Mouse (Mus musculus) small intestine, adult 2 months (tissue): ENCODE measurements at regions not wholly inside any gene's neighbourhood (a gene's known extent, or its start where the extent isn't known, plus 50 kb on each side); places are given as distances from the start of the nearest gene placed in this dataset.

Experiments
- H3K27ac ChIP-seq: fragments of 200-500 bp; 2 replicates; pipeline ENCODE4 v1.5.1; 2012; ENCODE audit warnings: low read depth, low read length, control low read depth, inconsistent platforms; ENCODE audit not compliant: insufficient read depth
- H3K27me3 ChIP-seq: fragments of 200-500 bp; 2 replicates; pipeline ENCODE4 v1.6.1; 2012; ENCODE audit warnings: mild to moderate bottlenecking, moderate library complexity, low read length, inconsistent platforms; ENCODE audit not compliant: control insufficient read depth, insufficient read depth
- H3K36me3 ChIP-seq: fragments of 200-500 bp; 2 replicates; pipeline ENCODE4 v1.6.1; 2012; ENCODE audit warnings: mild to moderate bottlenecking, low read length, control low read depth, inconsistent platforms; ENCODE audit not compliant: control insufficient read depth, insufficient read depth
- H3K4me1 ChIP-seq: fragments of 200-500 bp; 2 replicates; pipeline ENCODE4 v1.6.1; 2012; ENCODE audit warnings: low read length, inconsistent platforms, mixed read lengths; ENCODE audit not compliant: control insufficient read depth, insufficient read depth, insufficient read length
- H3K4me3 ChIP-seq: fragments of 200-500 bp; 2 replicates; pipeline ENCODE4 v1.5.1; 2012; ENCODE audit warnings: low read depth, mild to moderate bottlenecking, control low read depth, inconsistent platforms, low read length, moderate library complexity
- CTCF ChIP-seq: fragments of 200-500 bp; IDR thresholded peaks from 2 replicates; pipeline ENCODE4 v1.5.1; 2012; ENCODE audit warnings: low read depth, mild to moderate bottlenecking, control low read depth, inconsistent platforms, low read length, moderate library complexity, mixed read lengths; ENCODE audit not compliant: insufficient replicate concordance, insufficient read length; ENCODE audit errors: extremely low read depth
- POLR2A ChIP-seq: fragments of 200-500 bp; IDR thresholded peaks from 2 replicates; pipeline ENCODE4 v1.6.1; 2012; ENCODE audit warnings: low read depth, mild to moderate bottlenecking, control low read depth, inconsistent platforms, low read length, moderate library complexity
- WGBS: fragments of 180-500 bp; shearing (Covaris S2); methylation state at CpG from one replicate; pipeline ENCODE4 v1.1.7; 2018; 5-methylcytosine and 5-hydroxymethylcytosine counted together

GRCm38 (mm10) chr3:39335612-39336230 lies 449.0 kb downstream of the Fat4 start:
- H3K4me3 ChIP-seq: no peak overlapping the region
- 62% methylated on average over 8 of the region's 8 CpGs for WGBS
- no peak overlapping the region for H3K27ac ChIP-seq
- TF ChIP-seq POLR2A: no peak
- no peak for TF ChIP-seq CTCF
- no peaks in the 10 kb centered on the region for H3K4me1 ChIP-seq
- H3K36me3 ChIP-seq: no peaks in the 10 kb centered on the region
- H3K27me3 ChIP-seq: no peaks in the 10 kb centered on the region

DNA sequence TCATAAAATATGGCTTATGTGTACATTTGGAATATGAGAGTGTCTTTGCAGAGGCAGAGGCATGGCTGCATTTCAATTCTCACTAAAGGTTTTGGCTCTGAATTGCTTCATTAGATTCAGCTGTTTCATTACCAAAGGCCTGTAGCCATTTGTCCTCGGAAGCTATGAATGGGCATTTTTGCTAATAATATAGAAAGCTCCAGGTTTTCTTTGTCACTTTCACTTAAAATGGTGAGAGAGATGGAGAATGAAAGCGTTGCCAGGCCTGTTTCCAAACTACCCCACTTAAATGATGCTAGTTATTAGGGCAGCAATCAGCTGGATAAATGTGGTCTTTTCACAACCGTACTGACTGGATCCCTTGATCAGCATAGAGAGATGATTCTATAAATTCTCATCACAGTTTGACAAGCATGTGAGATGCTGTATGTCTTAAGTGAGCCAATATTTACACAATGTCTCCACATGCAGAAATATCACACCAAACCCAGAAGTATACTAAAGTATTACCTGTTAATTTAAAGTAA lies 454.5 kb downstream of the Fat4 start:
- Histone ChIP-seq H3K27ac (no peak overlapping the region), H3K4me3 (no peak overlapping the region), H3K27me3 (no peaks in the 10 kb centered on the region), H3K4me1 (no peaks in the 10 kb centered on the region), H3K36me3 (no peaks in the 10 kb centered on the region)
- TF ChIP-seq POLR2A: no peak
- TF ChIP-seq CTCF: no peak
- WGBS: 77% methylated on average over 3 of the region's 3 CpGs

GRCm38 (mm10) chr3:39344078-39344477 lies 457.3 kb downstream of the Fat4 start:
- Histone ChIP-seq H3K36me3 (no peaks in the 10 kb centered on the region), H3K4me3 (no peak overlapping the region), H3K27ac (no peak overlapping the region), H3K4me1 (no peaks in the 10 kb centered on the region), H3K27me3 (no peaks in the 10 kb centered on the region)
- WGBS: 60% methylated on average over 3 of the region's 3 CpGs
- TF ChIP-seq CTCF (no peak), POLR2A (no peak)

- TF ChIP-seq POLR2A (no peak), CTCF (no peak)
- Histone ChIP-seq H3K27me3 (no peaks in the 10 kb centered on the region), H3K4me3 (no peak overlapping the region), H3K4me1 (no peaks in the 10 kb centered on the region), H3K36me3 (no peaks in the 10 kb centered on the region), H3K27ac (no peak overlapping the region)
- WGBS: 92% methylated on average over 4 of the region's 4 CpGs
These were observed 460.8 kb downstream of the Fat4 start for GRCm38 (mm10) chr3:39347578-39347977.

GRCm38 (mm10) chr3:39357012-39357411 lies 470.3 kb downstream of the Fat4 start:
- H3K27ac ChIP-seq: no peak overlapping the region
- H3K4me3 ChIP-seq: no peak overlapping the region
- no peaks in the 10 kb centered on the region for H3K4me1 ChIP-seq
- H3K27me3 ChIP-seq: no peaks in the 10 kb centered on the region
- 60% methylated on average over 2 of the region's 2 CpGs for WGBS
- H3K36me3 ChIP-seq: no peaks in the 10 kb centered on the region
- TF ChIP-seq POLR2A: no peak
- TF ChIP-seq CTCF: no peak

DNA sequence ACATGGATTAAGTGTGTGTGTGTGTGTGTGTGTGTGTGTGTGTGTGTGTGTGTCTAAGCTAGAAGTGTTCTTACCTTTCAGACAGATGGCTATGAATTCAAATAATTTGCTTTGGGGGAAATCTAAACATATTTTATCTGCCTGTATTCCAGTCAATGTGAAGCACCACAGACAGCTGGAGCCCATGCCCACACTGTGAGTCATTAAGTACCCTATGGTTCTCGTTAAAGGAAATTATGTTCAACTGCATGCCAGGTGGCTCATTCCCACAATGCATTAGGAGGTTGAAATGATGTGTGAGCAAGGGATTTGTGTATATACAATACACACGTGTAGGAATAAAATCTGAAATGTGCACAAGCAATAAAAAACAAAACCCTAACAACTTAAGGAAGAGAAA lies 473.5 kb downstream of the Fat4 start:
- Histone ChIP-seq H3K27me3 (no peaks in the 10 kb centered on the region), H3K36me3 (no peaks in the 10 kb centered on the region), H3K4me3 (no peak overlapping the region), H3K4me1 (no peaks in the 10 kb centered on the region), H3K27ac (no peak overlapping the region)
- TF ChIP-seq POLR2A: no peak
- no peak for TF ChIP-seq CTCF
- 62% methylated on average over 2 of the region's 2 CpGs for WGBS

- H3K4me1 ChIP-seq: no peaks in the 10 kb centered on the region
- no peaks in the 10 kb centered on the region for H3K27me3 ChIP-seq
- no peaks in the 10 kb centered on the region for H3K36me3 ChIP-seq
- no peak for TF ChIP-seq POLR2A
- TF ChIP-seq CTCF: no peak
- H3K27ac ChIP-seq: no peak overlapping the region
- 75% methylated on average over 4 of the region's 4 CpGs for WGBS
- no peak overlapping the region for H3K4me3 ChIP-seq
These were observed 484.2 kb downstream of the Fat4 start for GRCm38 (mm10) chr3:39370926-39371325.
